Mouse (Mus musculus) layer of hippocampus, adult 9-10 months (tissue): ENCODE results near the gene 6030468B19Rik.
"Not testable (repeated sequence)": the region's sequence is repeated elsewhere in the genome, so short reads cannot be mapped to it uniquely, and the experiment has no call there.

ENCODE experiments used
- DNase-seq: peaks from one replicate; pipeline ENCODE4 v3.0.0; 2022; ENCODE audit warnings: low spot score

6030468B19Rik gene

GRCm38 (mm10) chr11:117806781-117807180 lies 9.3 kb downstream of the 6030468B19Rik start:
- DNase-seq: no peak

- DNase-seq: no peak
These were observed 12.2 kb downstream of the 6030468B19Rik start, which contains the start of the genes Gm20708 and Syngr2 for GRCm38 (mm10) chr11:117809407-117810311. TSS of gene Gm20708 (plus strand) at chr11:117809668. TSS of gene Syngr2 (plus strand) at chr11:117809668.

- DNase-seq: no peak
These were observed 13.1 kb downstream of the 6030468B19Rik start for GRCm38 (mm10) chr11:117810401-117811046.

- DNase-seq: no peak
These were observed 16.4 kb downstream of the 6030468B19Rik start for GRCm38 (mm10) chr11:117813867-117814266.

GRCm38 (mm10) chr11:117814704-117815366 lies 17.4 kb downstream of the 6030468B19Rik start:
- no peak for DNase-seq

GRCm38 (mm10) chr11:117815850-117816249 lies 18.4 kb downstream of the 6030468B19Rik start:
- DNase-seq: not testable (repeated sequence)

- no peak for DNase-seq
These were observed 19.0 kb downstream of the 6030468B19Rik start for GRCm38 (mm10) chr11:117816389-117816996.

GRCm38 (mm10) chr11:117819095-117819494 lies 21.6 kb downstream of the 6030468B19Rik start:
- no peak for DNase-seq

- DNase-seq: no peak
These were observed 22.7 kb downstream of the 6030468B19Rik start for GRCm38 (mm10) chr11:117820173-117820572.

GRCm38 (mm10) chr11:117821868-117822267 lies 24.4 kb downstream of the 6030468B19Rik start:
- no peak for DNase-seq

- DNase-seq: no peak
These were observed 25.3 kb downstream of the 6030468B19Rik start for GRCm38 (mm10) chr11:117822728-117823241.

- DNase-seq: no peak
These were observed 26.0 kb downstream of the 6030468B19Rik start for GRCm38 (mm10) chr11:117823411-117823810.

GRCm38 (mm10) chr11:117824060-117824969 lies 26.9 kb downstream of the 6030468B19Rik start:
- peak; percentile 63 for DNase-seq

GRCm38 (mm10) chr11:117825333-117826101 lies 28.1 kb downstream of the 6030468B19Rik start, which contains the start of the genes Afmid and Tk1:
TSS of gene Afmid (plus strand) at chr11:117825924.
TSS of gene Tk1 (minus strand) at chr11:117826092.
- DNase-seq: no peak

- no peak for DNase-seq
These were observed 28.7 kb downstream of the 6030468B19Rik start for GRCm38 (mm10) chr11:117826164-117826563.

GRCm38 (mm10) chr11:117826916-117827315 lies 29.5 kb downstream of the 6030468B19Rik start:
- no peak for DNase-seq

- DNase-seq: no peak
These were observed 29.9 kb downstream of the 6030468B19Rik start for GRCm38 (mm10) chr11:117827386-117827785.

- DNase-seq: no peak
These were observed 30.9 kb downstream of the 6030468B19Rik start for GRCm38 (mm10) chr11:117828149-117828887.
